Mouse (Mus musculus) frontal cortex, postnatal 25 days (tissue): ENCODE data around the gene Gm28047.
"Not testable (repeated sequence)": the region's sequence is repeated elsewhere in the genome, so short reads cannot be mapped to it uniquely, and the experiment has no call there.

ENCODE experiments used
- DNase-seq, 2 experiments: peaks; one replicate each; pipeline ENCODE4 v3.0.0; 2022; ENCODE audit warnings: low spot score in 2 of 2

The Gm28047 gene

DNA sequence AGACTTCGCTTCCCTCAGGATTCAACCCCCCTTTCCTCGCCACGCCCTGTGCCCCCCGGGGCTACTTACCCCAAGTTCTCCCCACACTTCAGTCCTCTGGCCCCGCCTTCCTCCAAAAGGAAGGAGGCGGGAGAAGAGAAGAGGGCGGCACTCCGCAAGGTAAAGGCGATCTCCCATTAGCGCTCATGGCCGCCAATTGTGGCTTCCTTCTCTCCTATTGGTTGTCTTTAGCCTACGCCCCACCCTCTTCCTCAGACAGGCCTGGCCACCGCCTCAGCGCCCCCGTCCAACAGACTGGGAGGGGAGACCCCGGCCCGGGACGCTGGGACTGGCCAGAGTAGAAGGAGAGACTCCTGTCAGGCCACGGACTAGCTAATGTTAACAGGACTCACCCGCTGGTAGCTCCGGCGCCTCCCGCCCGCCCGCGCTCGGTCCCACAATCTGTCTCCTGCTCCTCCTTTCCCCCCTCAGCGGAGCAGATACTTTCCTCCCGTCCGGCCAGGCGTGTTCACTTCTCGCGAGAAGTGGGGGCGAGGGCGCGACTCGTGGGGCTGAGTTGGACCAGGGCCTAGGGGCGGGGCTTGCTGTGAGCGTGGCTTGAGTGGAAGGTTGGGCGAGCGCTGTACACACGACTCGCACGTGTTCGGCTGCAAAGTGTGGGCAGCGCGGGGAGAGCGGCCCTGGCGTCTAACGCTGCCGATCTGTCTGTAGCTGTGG lies at the start of gene Gm28047, which contains the start of gene Atf7:
Gene Gm28047 (minus strand): TSS at position 98 of the 717 bp plus-strand sequence.
Gene Atf7 (minus strand): TSS at position 495 of the 717 bp plus-strand sequence.
- peak; percentile 98 to 99 for DNase-seq

DNA sequence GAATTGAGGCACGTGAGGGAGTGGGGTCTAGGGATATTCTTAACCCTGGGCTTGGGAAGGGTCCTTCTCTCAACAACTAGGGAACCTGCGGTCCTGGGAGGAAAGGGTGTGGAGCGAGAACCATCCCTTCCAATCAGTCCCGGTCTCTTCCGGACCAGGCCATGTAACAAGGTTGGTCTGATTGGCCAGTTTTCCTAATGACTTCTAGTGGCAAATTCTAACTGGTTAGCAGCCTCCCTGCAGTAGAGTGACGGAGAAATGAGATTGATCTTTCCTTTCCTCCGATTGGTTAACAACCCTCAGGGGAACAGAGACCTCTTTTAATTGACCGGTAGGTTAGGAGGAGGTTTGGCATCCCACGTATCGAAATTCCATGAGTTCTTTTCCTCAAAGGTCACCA lies 48.7 kb upstream of the Gm28047 start:
- peak; percentile 28 to 41 for DNase-seq

- DNase-seq = peak; percentile 27 to 34
These were observed 47.6 kb upstream of the Gm28047 start, which contains the start of gene Atp5g2 for GRCm38 (mm10) chr15:102672215-102673071. Gene Atp5g2 (minus strand): TSS chr15:102672352.

DNA sequence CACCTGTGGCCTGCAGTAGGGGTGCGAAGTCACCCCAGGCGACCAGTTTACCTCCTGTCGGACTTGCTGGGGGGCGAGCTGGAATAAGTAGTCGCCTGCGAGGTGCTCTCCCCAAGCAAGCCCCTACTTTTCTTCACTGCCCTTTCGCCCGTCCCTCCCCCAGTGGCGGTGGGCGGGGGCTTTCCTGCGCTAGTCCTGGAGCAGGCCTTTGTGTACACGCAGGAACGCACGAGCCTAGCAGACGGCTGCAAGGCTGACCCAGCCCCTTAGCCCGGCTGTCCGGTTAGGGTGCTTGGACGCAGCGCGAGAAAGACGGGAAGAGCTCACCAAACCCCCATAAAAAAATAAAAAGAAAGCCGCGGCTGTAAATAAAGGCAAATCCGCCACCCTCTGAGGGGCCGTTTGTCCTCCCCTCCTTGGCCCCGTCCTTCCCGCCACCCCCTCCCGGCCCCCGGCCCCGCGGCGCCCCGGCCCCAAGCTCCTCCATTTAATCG lies 46.9 kb upstream of the Gm28047 start:
- DNase-seq = peak; percentile 57 to 61

- peak; percentile 97 for DNase-seq
These were observed 46.1 kb upstream of the Gm28047 start for GRCm38 (mm10) chr15:102670767-102671575.

DNA sequence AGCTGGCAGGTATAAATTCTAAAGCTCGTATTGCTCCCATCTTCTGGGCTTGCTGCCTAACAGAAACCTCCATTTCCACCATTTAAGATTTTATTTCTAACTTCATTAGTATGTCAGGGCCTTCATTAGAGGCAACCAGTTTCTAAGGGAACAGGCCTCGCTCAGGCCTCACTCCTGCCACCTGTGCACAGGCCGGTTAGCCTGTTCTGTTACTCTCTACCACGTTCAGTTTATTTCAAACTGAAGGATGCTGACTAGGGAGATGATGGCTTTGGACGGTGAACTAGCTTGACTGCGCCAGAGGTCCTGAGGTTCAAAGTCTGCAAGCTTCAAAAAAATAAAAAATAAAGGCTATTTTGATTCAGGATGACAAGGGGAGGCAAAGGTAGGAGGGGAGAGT lies 45.4 kb upstream of the Gm28047 start:
- DNase-seq = no peak

GRCm38 (mm10) chr15:102669571-102669970 lies 44.7 kb upstream of the Gm28047 start:
- no peak for DNase-seq

DNA sequence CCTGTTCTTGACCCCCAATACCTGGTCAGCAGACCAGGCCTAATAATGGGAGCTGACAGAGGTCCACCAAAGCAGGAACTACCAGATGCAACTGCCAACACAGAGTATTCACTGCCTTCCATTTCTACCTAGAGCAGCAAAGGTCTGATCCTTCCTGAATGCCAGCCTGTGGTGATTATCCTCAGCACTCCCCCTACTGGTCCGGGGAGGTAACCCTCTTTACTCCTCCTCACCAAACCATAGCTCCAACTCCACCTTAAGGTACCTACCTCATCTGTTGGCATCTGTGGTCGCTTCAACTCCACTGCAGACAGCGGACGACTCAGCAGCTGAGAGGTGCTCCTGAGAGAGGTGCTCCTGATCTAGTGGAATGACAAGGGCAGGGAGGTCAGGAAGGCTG lies 40.6 kb upstream of the Gm28047 start:
- peak; percentile 35 to 36 for DNase-seq

- no peak for DNase-seq
These were observed 39.0 kb upstream of the Gm28047 start for GRCm38 (mm10) chr15:102663825-102664224.

GRCm38 (mm10) chr15:102662601-102663000 lies 37.7 kb upstream of the Gm28047 start:
- DNase-seq = not testable (repeated sequence)

GRCm38 (mm10) chr15:102657926-102658381 lies 33.1 kb upstream of the Gm28047 start:
- DNase-seq = no peak

- DNase-seq = no peak
These were observed 31.8 kb upstream of the Gm28047 start for GRCm38 (mm10) chr15:102656658-102657057.

GRCm38 (mm10) chr15:102651928-102652660 lies 27.2 kb upstream of the Gm28047 start:
- not testable (repeated sequence) for DNase-seq

DNA sequence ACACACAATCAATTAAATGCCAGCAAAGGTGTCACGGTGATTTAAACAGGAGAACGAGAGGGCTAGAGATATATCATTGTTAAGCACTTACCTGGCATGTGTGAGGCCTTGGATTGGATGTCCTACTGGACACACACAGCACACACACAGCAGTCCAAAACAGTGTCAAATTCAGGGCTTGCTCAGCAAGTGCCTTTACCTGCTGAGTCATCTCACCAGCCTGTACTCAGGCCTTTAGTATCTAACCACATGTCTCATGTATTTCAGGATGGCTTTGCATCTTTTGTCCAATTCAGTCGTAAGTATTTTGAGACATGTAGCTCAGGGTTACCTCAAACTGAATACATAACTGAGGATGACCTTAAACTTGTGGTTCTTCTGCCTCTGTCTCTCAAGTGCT lies 26.2 kb upstream of the Gm28047 start:
- no peak for DNase-seq

DNA sequence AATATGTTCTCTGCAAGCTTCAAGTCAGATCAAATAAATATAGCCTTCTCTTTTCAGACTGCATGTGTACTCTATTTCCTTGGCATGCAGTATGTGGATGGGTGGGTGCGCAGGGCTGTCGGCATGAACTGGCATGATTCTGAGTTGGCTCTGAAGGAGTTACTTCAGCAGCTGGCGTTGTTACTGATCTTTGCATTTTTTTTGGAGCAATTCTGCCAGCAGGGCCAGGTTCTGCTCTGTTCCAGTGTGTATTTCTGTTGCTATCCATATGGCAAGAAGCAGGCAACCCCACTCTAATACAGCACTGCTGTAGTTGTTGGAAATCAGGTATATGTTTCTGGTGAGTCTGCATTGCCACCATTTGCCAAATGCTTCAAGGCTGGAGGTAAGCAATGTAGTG lies 10.9 kb upstream of the Gm28047 start:
- DNase-seq = peak in 1 of 2 experiments; percentile 32

DNA sequence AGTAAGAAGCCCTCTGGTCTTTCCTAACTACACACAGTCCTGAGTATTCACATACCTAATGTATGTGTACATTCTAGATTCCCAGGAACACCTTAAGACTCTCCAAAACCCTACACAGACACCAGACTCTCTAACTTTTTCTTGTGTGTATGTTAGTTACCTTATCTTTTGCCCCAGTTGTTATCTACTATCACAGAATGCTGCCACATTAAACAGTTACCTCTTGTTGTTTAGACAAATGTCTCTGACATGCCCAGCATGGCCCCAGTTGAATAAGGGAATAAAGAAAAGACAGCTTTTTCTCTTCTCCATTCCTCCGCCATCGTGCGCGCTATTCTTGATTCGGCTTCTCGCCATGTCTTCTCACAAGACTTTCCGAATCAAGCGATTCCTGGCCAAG lies 9.8 kb upstream of the Gm28047 start:
- no peak for DNase-seq

- DNase-seq = no peak
These were observed 804 bp upstream of the Gm28047 start for GRCm38 (mm10) chr15:102625687-102626055.

GRCm38 (mm10) chr15:102624291-102624969 lies 437 bp downstream of the Gm28047 start:
- no peak for DNase-seq

DNA sequence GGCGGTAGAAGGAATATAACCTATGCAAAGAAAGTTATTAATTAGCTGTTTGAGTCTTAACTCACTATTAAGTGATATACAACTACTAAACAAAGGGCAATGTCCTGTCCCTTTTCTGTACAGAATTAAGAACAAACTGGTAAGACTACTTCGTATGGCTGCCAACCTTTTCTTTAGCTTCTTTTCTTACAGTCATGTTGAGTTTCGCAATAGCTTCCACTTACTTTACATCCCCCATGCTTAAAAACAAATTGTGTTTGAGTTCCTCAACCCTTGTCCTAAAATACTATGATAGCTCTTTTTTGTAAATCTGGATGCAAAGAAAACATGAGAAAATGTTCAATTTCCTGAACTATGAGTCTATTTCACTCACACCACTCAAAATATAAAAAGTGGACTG lies 1.7 kb downstream of the Gm28047 start:
- DNase-seq = no peak

DNA sequence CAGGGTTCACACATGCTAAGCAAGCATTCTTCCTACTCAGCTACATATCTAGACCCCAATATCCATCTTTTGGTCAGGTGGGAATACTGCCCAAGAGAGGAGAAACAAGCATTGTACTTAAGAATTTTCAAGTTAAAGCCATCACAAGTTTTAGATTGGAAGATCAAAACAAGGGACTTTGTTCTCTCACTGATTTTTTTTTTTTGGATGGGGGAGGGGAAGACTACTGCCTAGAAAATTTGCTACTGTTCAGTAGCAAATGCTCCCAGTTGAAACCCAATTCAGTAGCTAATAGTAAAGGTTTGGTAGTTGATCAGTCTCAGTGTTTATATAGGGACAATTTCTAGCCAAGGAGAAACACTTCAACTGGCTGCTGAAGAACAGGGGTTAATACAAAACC lies 2.3 kb downstream of the Gm28047 start:
- DNase-seq = no peak
